Mouse (Mus musculus): ENCODE measurements around the gene Cebpg. TPM values are rescaled to one million over a fixed set of nuclear protein-coding genes. Genes with fewer than 3 reads are reported as not detected.

Gene Cebpg
- polyA plus RNA-seq, 1 experiment: 43.2 TPM

GRCm38 (mm10) chr7:35006661-35007060, 49.7 kb downstream of the Cebpg start:
- Histone ChIP-seq H3K4me1 (ENCODE audit: control insufficient read depth, insufficient read depth, low read length) (no peaks in the 10 kb centered on the region), H3K4me3 (ENCODE audit: insufficient read depth, low read length) (no peak overlapping the region), H3K27ac (ENCODE audit: insufficient read depth, low read depth, low read length) (no peak overlapping the region)
- TF ChIP-seq CTCF (IDR thresholded peaks at IDR 0.05; ENCODE audit: low read depth, low read length) (no peak), POLR2A (IDR thresholded peaks at IDR 0.05; ENCODE audit: borderline replicate concordance, low read depth, low read length) (no peak)

DNA sequence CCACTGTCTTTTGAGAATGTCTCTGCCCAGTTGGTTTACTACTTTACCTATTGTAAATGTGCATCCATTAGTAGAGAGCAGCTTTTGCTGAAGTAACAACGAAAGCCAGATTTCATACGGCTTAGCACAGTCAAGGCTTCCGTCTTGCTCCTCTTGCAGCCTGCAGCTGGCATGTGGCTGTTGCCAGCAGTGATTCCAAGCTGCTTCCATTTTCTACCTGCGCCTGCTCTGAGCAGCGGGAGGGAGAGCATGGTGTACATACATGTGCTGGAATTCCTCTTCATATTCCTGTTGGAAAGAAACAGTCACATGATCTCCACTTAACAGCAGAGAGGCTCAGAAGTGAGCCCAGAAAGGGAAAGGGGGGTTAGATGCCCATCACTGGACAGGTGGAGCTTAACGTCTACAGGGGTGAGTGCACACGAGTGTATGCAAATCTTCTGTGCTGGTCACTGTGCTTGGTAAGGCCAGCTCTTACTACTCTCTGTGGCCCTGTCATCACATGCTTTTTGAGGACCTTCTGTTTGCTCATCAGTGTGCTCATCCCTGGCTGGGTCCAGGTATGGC, 53.1 kb downstream of the Cebpg start:
- Histone ChIP-seq H3K4me1 (ENCODE audit: control insufficient read depth, insufficient read depth, low read length) (no peaks in the 10 kb centered on the region), H3K27ac (ENCODE audit: insufficient read depth, low read depth, low read length) (no peak overlapping the region), H3K4me3 (ENCODE audit: insufficient read depth, low read length) (no peak overlapping the region)
- TF ChIP-seq POLR2A (IDR thresholded peaks at IDR 0.05; ENCODE audit: borderline replicate concordance, low read depth, low read length): no peak
- no peak for TF ChIP-seq CTCF (IDR thresholded peaks at IDR 0.05; ENCODE audit: low read depth, low read length)

GRCm38 (mm10) chr7:35000839-35001238, 55.5 kb downstream of the Cebpg start:
- Histone ChIP-seq H3K4me1 (ENCODE audit: control insufficient read depth, insufficient read depth, low read length) (no peaks in the 10 kb centered on the region), H3K4me3 (ENCODE audit: insufficient read depth, low read length) (no peak overlapping the region)
- TF ChIP-seq POLR2A (IDR thresholded peaks at IDR 0.05; ENCODE audit: borderline replicate concordance, low read depth, low read length) (no peak), CTCF (IDR thresholded peaks at IDR 0.05; ENCODE audit: low read depth, low read length) (peak; percentile 89)

More at GRCm38 (mm10) chr7:35000839-35001238, 55.5 kb downstream of the Cebpg start:
- no peak overlapping the region for H3K27ac ChIP-seq (ENCODE audit: insufficient read depth, low read depth, low read length)

Other genes with a start within 250 kb of the Cebpg start
- gene Chst8, start 243.9 kb downstream of the Cebpg start, polyA plus RNA-seq (2012; ENCODE audit: insufficient read depth, insufficient read length, missing spikeins): not detected in 2 replicates
- gene Pepd, start 144.2 kb downstream of the Cebpg start, polyA plus RNA-seq (2012; ENCODE audit: insufficient read depth, insufficient read length, missing spikeins): 59.6 and 73.4 TPM in 2 replicates
- gene Cebpa, start 62.7 kb upstream of the Cebpg start, polyA plus RNA-seq (2012; ENCODE audit: insufficient read depth, insufficient read length, missing spikeins): 78.9 and 79.1 TPM in 2 replicates
- gene Slc7a10, start 129.8 kb upstream of the Cebpg start, polyA plus RNA-seq (2012; ENCODE audit: insufficient read depth, insufficient read length, missing spikeins): not detected in 2 replicates
- 0.20 TPM in 1 of 2 replicates, not detected in the other for gene Lrp3, start 158.9 kb upstream of the Cebpg start, polyA plus RNA-seq (2012; ENCODE audit: insufficient read depth, insufficient read length, missing spikeins)

Measured in bone marrow macrophage, adult 2 months (primary cell).